Mouse (Mus musculus) hindbrain, embryonic 14.5 days (tissue): Measurements from ENCODE around the gene Tk1. TPM values are rescaled to one million over a fixed set of nuclear protein-coding genes. Genes with fewer than 3 reads are reported as not detected.
"Not testable (repeated sequence)": the region's sequence is repeated elsewhere in the genome, so short reads cannot be mapped to it uniquely, and the experiment has no call there.

Experiments used
- ATAC-seq: fragments of 200-750 bp; cut with Nextera tagmentation; 2 replicates; pipeline ENCODE4 v1.8.0; 2017; ENCODE audit warnings: moderate number of reproducible peaks, mild to moderate bottlenecking, moderate TSS enrichment, moderate library complexity; ENCODE audit not compliant: low FRiP score
- DNase-seq: peaks from one replicate; pipeline ENCODE4 v3.0.0-alpha.2; 2015; ENCODE audit warnings: low spot score
- H3K27ac ChIP-seq: fragments of 300-500 bp; sonication (generic); 2 replicates; pipeline ENCODE4 v1.5.1; 2014; ENCODE audit warnings: mild to moderate bottlenecking, moderate library complexity
- H3K27me3 ChIP-seq: fragments of 300-500 bp; sonication (generic); 2 replicates; pipeline ENCODE4 v1.6.1; 2014; ENCODE audit warnings: mild to moderate bottlenecking, low read length, mixed read lengths; ENCODE audit not compliant: control insufficient read depth, insufficient read depth
- H3K36me3 ChIP-seq: fragments of 300-500 bp; sonication (generic); replicated peaks from 2 replicates; pipeline ENCODE4 v1.6.1; 2014; ENCODE audit not compliant: control insufficient read depth, insufficient read depth
- H3K4me1 ChIP-seq: fragments of 300-500 bp; sonication (generic); replicated peaks from 2 replicates; pipeline ENCODE4 v1.6.1; 2014; ENCODE audit warnings: antibody characterized with exemption, low read length, mixed read lengths; ENCODE audit not compliant: control insufficient read depth, insufficient read depth
- H3K4me2 ChIP-seq: fragments of 300-500 bp; sonication (generic); replicated peaks from 2 replicates; pipeline ENCODE4 v1.6.1; 2014; ENCODE audit warnings: mild to moderate bottlenecking, moderate library complexity
- H3K4me3 ChIP-seq: fragments of 300-500 bp; sonication (generic); replicated peaks from 2 replicates; pipeline ENCODE4 v1.5.1; 2014; ENCODE audit warnings: mild to moderate bottlenecking, low read length
- H3K9ac ChIP-seq: fragments of 300-500 bp; sonication (generic); 2 replicates; pipeline ENCODE4 v1.6.1; 2014
- H3K9me3 ChIP-seq: fragments of 300-500 bp; sonication (generic); 2 replicates; pipeline ENCODE4 v1.6.1; 2016; ENCODE audit warnings: low read length; ENCODE audit not compliant: control insufficient read depth
- WGBS: fragments of 180-500 bp; shearing (Covaris S2); extraction: QIAGEN DNeasy Blood & Tissue Kit; methylation state at CpG from one replicate; pipeline ENCODE4 v1.1.7; 2014; 5-methylcytosine and 5-hydroxymethylcytosine counted together
- polyA plus RNA-seq: library from polyadenylated mRNA; unstranded; fragments of >200 nt; fragmentation: Nextera tagmentation; extraction: Ambion mirVana; gene quantifications from 2 replicates; pipeline ENCODE4 v1.2.1, GENCODE M21; 2014

The Tk1 gene
- polyA plus RNA-seq, 1 experiment from 2014 or later: 14.4 TPM

DNA sequence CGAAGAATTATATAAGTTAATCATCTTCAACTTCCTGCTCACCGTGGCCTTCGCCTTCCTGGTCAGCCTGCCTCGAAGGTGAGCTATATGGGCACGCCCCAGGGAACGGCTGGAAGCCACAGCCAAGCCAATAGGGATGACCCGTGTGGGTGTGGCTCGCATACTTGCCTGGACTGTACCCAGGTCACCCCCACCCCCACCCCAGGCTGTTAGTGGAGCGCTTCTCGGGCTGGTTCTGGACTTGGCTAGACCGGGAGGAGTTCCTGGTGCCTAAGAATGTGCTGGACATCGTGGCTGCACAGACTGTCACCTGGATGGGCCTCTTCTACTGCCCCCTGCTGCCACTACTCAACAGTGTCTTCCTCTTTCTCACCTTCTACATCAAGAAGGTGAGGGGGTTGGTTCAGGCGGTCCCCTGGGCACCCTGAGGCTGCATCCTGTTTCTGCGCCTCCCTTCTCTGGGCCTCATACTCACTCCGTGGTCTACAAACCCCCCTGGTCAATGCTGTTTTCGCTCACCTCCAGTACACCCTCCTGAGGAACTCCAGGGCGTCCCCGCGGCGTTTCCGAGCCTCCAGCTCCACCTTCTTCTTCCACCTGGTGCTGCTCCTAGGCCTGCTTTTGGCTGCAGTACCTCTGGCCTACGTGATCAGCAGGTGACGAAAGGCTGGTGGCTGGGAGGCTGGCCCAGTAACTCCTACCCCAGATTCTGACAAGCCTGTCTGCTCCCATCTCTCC lies 35.0 kb downstream of the Tk1 start:
- ATAC-seq (no peak), DNase-seq (no peak)
- no peaks in the 10 kb centered on the region for H3K4me1 ChIP-seq
- H3K9ac ChIP-seq: no peak overlapping the region
- peak overlapping the region; percentile 19 for H3K4me2 ChIP-seq
- no peaks in the 10 kb centered on the region for H3K9me3 ChIP-seq
- no peak overlapping the region for H3K27ac ChIP-seq
- WGBS: 36% methylated on average over 23 of the region's 23 CpGs
- H3K27me3 ChIP-seq: peaks cover 9% of the 10 kb centered on the region
- H3K36me3 ChIP-seq: no peaks in the 10 kb centered on the region
- H3K4me3 ChIP-seq: no peak overlapping the region

DNA sequence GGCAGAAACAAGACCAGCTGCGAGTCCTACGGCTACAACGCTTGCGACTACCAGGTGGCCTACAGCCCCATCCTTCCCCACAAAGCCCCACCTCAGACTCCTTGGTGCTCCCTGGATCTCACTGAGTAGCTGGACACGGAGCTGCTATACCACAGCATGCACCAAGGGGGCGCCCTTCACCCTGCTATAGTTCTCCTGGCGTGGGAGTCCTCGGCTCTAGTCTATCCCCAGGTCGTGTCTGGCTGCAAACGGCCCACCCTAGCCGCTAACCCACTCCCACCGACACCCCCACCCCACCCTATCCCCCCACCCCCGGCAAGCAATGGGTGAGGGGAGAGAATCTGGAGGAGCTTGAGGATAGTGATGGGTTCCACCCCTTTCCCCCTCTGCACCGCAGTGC lies 35.6 kb downstream of the Tk1 start:
- no peaks in the 10 kb centered on the region for H3K9me3 ChIP-seq
- WGBS: 13% methylated on average over 14 of the region's 14 CpGs
- DNase-seq (peak; percentile 64), ATAC-seq (no peak)
- H3K36me3 ChIP-seq: no peaks in the 10 kb centered on the region
- H3K27ac ChIP-seq: no peak overlapping the region
- H3K9ac ChIP-seq: no peak overlapping the region
- H3K4me2 ChIP-seq: peak overlapping the region; percentile 19
- no peak overlapping the region for H3K4me3 ChIP-seq
- no peaks in the 10 kb centered on the region for H3K4me1 ChIP-seq
- peaks cover 9% of the 10 kb centered on the region for H3K27me3 ChIP-seq

DNA sequence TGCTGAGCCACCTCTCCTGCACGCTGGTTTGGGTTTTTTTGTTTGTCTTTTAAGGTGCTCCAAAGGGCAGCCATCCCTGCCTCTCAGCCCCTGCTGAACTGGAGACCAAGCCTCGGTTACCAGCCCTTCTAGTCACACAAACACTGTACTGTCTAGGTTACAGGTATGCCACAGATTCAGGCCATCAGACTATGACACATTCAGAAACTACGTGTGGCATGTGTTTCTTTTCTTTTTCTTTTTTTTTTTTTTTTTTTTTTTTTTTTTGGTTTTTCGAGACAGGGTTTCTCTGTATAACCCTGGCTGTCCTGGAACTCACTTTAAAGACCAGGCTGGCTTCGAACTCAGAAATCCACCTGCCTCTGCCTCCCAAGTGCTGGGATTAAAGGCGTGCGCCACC lies 37.4 kb downstream of the Tk1 start:
- 79% methylated on average over 7 of the region's 7 CpGs for WGBS
- not testable (repeated sequence) for DNase-seq, H3K36me3 ChIP-seq, H3K9ac ChIP-seq, H3K4me3 ChIP-seq, H3K4me1 ChIP-seq, H3K9me3 ChIP-seq, ATAC-seq, H3K27ac ChIP-seq, H3K4me2 ChIP-seq
- peaks cover 19% of the 10 kb centered on the region for H3K27me3 ChIP-seq

DNA sequence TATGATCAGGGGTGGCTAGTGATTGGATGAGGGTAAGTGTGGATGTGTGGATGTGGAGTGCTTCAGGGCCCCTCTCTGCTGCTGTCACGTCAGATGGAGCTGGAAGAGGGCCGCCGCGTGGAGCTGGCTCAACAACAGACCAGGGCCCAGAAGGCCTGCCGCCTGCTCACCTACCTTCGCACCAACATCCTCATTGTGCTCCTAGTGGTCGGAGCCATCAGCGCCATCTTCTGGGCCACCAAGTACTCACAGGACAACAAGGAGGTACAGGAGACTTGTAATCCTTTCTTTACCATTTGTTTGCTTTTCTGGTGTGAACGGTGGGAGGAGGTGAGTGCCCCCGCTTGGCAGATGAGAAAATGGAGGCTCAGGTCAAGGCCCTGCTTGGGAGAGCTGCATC lies 39.6 kb downstream of the Tk1 start:
- H3K27ac ChIP-seq: no peak overlapping the region
- ATAC-seq: no peak

DNA sequence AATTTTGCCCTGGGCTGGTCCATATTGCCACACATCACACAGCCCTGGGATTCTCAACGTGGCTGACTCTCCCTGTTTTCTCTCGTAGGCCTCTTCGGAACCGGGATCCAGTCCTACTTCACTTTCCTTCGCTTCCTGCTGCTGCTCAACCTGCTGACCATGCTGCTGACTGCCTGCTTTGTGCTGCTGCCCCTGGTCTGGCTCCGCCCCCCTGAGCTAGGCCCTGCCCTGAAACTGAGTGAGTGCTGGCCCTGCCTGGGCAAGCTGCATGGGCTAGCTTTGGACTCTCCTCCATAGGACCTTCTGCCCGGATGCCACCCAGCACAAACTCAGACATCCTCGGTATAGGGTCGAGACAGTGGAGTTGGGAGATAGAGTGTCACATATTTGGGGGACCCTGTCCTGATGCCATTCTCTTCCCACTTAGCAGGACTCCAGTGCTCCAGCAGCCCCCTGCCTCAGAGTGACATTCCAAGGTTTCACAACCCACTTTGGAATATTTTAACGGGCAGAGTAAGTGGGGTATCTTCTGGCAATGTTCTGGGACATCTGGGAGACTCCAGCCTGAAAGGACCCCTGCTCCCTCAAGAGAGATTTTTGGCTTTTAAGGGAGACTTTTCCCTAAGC lies 42.1 kb downstream of the Tk1 start:
- DNase-seq (no peak), ATAC-seq (no peak)
- Histone ChIP-seq H3K4me3 (peak overlapping the region; percentile 19; the same call in 1 of the 2 replicates), H3K36me3 (no peaks in the 10 kb centered on the region), H3K4me1 (peaks cover 27% of the 10 kb centered on the region), H3K4me2 (peak overlapping the region; percentile 51), H3K27ac (no peak overlapping the region), H3K9ac (peak overlapping the region; percentile 24), H3K27me3 (peaks cover 38% of the 10 kb centered on the region), H3K9me3 (no peaks in the 10 kb centered on the region)
- WGBS: 36% methylated on average over 10 of the region's 10 CpGs

More for the DNA sequence above, 39.6 kb downstream of the Tk1 start:
- Histone ChIP-seq H3K9ac (no peak overlapping the region), H3K9me3 (no peaks in the 10 kb centered on the region), H3K4me3 (no peak overlapping the region), H3K27me3 (peaks cover 32% of the 10 kb centered on the region), H3K4me2 (no peak overlapping the region), H3K4me1 (0 out of 2 replicates have a peak, but pooled peaks cover 7% of the 10 kb centered on the region), H3K36me3 (no peaks in the 10 kb centered on the region)
- WGBS: 4% methylated on average over 10 of the region's 10 CpGs
- DNase-seq: no peak

DNA sequence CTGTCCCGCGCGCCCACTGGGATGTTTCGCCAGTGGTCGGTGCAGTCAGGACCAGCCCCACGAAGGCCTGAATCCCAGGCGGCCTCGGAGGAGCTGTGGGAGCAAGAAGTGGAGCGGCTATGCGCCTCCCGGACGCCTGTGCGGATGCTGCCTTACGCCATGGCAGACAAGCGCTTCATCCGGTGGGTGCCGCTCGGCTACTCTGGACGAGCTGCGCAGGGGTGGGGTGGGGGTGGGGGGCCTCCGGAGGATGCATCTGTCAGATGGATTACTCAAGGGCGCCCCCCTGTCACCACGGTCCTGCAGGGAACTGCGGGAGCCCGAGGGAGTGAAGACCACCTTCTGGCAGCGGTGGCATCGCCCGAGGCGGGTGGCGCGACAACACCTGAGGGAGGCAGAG lies 42.8 kb downstream of the Tk1 start:
- H3K4me3 ChIP-seq: peak overlapping the region; percentile 19
- DNase-seq: peak; percentile 64
- H3K27me3 ChIP-seq: peaks cover 38% of the 10 kb centered on the region
- peak overlapping the region; percentile 24 for H3K9ac ChIP-seq
- peaks cover 27% of the 10 kb centered on the region for H3K4me1 ChIP-seq
- ATAC-seq: no peak
- H3K4me2 ChIP-seq: peak overlapping the region; percentile 51
- 6% methylated on average over 28 of the region's 31 CpGs for WGBS
- no peaks in the 10 kb centered on the region for H3K9me3 ChIP-seq
- no peaks in the 10 kb centered on the region for H3K36me3 ChIP-seq
- H3K27ac ChIP-seq: no peak overlapping the region

DNA sequence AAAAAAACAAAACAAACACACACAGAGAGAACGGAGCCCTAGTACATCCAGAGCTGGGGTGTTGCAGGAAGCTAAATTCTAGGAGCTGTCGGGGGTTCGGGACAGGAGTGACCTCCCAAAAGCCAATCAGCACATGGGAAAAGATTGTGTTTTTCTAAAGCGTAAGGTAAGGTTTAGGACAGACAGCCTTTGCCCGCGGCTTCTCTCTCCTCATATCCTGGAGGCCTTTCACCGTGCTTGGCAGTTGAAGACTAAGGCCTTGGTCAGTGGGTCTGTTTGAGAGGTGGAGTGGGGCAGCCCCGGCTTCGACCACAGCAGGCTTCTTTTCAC lies 43.2 kb downstream of the Tk1 start:
- Histone ChIP-seq H3K9ac (peak overlapping the region; percentile 24), H3K4me3 (peak overlapping the region; percentile 19), H3K4me1 (peaks cover 27% of the 10 kb centered on the region), H3K36me3 (no peaks in the 10 kb centered on the region), H3K9me3 (no peaks in the 10 kb centered on the region), H3K27ac (no peak overlapping the region), H3K4me2 (peak overlapping the region; percentile 51), H3K27me3 (peaks cover 38% of the 10 kb centered on the region)
- ATAC-seq (no peak), DNase-seq (no peak)
- 59% methylated on average over 9 of the region's 9 CpGs for WGBS

DNA sequence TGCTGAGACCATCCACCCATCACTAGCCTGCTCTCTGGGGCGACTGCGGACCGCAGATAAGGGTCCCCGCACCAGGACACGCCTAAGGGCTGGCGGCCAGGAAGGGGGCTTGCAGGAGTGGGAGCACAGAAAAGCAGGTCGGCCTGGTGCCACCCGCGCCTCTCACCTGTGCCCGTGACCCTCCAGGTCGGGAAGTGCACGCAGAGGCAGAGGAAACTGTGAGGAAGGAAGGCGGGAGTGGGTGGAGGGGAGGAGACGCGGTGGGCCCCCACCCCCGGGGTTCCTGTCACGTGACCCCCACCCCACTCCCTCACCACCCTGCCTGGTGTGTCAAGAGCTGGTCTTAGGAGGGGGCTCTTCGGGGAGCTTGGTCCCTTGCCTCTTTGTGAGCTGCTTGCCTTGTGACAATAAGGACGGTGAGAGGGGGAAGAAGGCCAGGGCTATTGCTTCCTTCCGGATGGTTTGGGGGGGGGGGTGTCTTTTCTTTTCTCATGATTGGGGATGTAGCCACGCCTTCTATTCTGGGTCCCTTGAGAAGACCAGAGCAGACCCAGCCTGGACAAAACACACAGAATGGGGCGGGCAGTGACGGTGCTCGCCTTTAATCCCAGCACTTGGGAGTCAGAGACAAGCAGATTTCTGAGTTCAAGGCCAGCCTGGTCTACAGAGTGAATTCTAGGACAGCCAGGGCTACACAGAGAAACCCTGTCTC lies 43.7 kb downstream of the Tk1 start, which contains the start of the genes Tmc8 and Tmc6:
Gene Tmc8 (plus strand): TSS at position 84 of the 712 bp plus-strand sequence.
Gene Tmc6 (minus strand): TSS at position 206 of the 712 bp plus-strand sequence.
- DNase-seq (no peak), ATAC-seq (no peak)
- Histone ChIP-seq H3K4me2 (peak within 1 kb of the TSS; percentile 54), H3K4me1 (peaks cover 27% of the 10 kb centered on the region), H3K9ac (peak within 1 kb of the TSS; percentile 24), H3K4me3 (peak within 1 kb of the TSS; percentile 24), H3K27ac (peak within 1 kb of the TSS; percentile 12; the same call in 1 of the 2 replicates), H3K9me3 (no peaks in the 10 kb centered on the region), H3K27me3 (peaks cover 38% of the 10 kb centered on the region), H3K36me3 (no peaks in the 10 kb centered on the region)
- 42% methylated on average over 24 of the region's 24 CpGs for WGBS

DNA sequence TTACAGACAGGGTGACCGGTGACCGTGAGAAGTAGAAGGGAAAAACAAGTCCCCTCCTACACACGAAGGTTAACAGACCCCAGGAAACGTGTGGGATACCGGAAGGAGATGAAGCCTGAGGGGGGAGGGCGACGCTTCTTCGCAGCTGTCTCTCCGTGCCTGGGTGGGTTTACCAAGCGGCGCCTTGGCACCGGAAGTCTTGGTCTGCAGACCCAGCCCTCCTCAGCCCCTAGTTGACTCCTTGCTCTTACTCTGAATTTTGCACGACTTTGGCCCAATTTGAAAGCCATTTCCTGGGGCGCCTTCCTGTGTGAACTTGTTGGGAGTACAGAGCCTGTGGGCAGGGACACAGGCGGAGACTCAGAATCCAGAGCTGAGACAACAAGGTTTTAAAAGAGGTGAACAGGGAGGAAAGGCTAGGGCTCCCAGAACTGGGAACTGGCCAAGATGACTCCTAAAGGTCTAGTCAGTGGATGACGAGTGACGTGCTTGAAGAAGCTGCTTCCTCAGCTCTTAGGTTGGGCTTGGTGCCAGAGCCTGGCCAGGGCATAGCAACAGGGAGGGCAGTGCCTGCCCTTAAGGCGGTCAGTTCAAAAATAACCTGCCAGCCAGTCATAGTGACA lies 44.6 kb downstream of the Tk1 start:
- no peak for ATAC-seq
- Histone ChIP-seq H3K36me3 (no peaks in the 10 kb centered on the region), H3K27me3 (peaks cover 38% of the 10 kb centered on the region), H3K4me1 (peaks cover 27% of the 10 kb centered on the region), H3K9me3 (no peaks in the 10 kb centered on the region), H3K4me2 (peak overlapping the region; percentile 54), H3K27ac (peak overlapping the region; percentile 12; the same call in 1 of the 2 replicates), H3K9ac (no peak overlapping the region), H3K4me3 (peak overlapping the region; percentile 24; the same call in 1 of the 2 replicates)
- WGBS: 29% methylated on average over 18 of the region's 18 CpGs
- DNase-seq: no peak
